Mouse (Mus musculus) CH12.LX (cell line): ENCODE results near the gene Ccdc85b. TPM values are rescaled to one million over a fixed set of nuclear protein-coding genes. Genes with fewer than 3 reads are reported as not detected.

Source experiments
- DNase-seq: peaks from one replicate; pipeline ENCODE4 v3.0.0-alpha.2; 2013; ENCODE audit errors: extremely low read depth
- H3K27ac ChIP-seq: 2 replicates; pipeline ENCODE4 v1.5.1; 2012; ENCODE audit warnings: low read depth, mild to moderate bottlenecking, control low read depth, moderate library complexity; ENCODE audit not compliant: insufficient read depth
- H3K27me3 ChIP-seq: replicated peaks from 2 replicates; pipeline ENCODE3; 2012; ENCODE audit warnings: inconsistent platforms
- H3K36me3 ChIP-seq, 2 experiments: replicated peaks in 1 of 2; 2 replicates each; pipeline versions ENCODE3 to v1.6.1; 2012; ENCODE audit warnings: inconsistent platforms in 1 of 2, low read length in 1 of 2, mild to moderate bottlenecking in 1 of 2, mixed read lengths in 1 of 2, moderate library complexity in 1 of 2; ENCODE audit not compliant: control insufficient read depth in 1 of 2, insufficient read depth in 1 of 2
- H3K4me1 ChIP-seq, 2 experiments: 2 replicates each; pipeline ENCODE4 v1.6.1; 2012; ENCODE audit warnings: inconsistent platforms in 1 of 2, moderate library complexity in 1 of 2; ENCODE audit not compliant: insufficient read depth in 2 of 2, control insufficient read depth in 1 of 2
- H3K4me2 ChIP-seq: 2 replicates; pipeline ENCODE4 v1.6.1; 2012; ENCODE audit warnings: low read depth, mild to moderate bottlenecking, control low read depth; ENCODE audit not compliant: poor library complexity, insufficient read depth, severe bottlenecking
- H3K4me3 ChIP-seq, 3 experiments: fragments of 150-350 bp in 1 of 3; sonication (generic) in 1 of 3; replicated peaks in 1 of 3; 2 replicates each; pipeline versions ENCODE3 to v1.5.1; 2011 to 2012; ENCODE audit warnings: low read depth in 2 of 3, low read length in 2 of 3, mild to moderate bottlenecking in 2 of 3, moderate library complexity in 2 of 3, control low read depth in 1 of 3, improper control_type of control experiment in 1 of 3, inconsistent platforms in 1 of 3, mixed read lengths in 1 of 3; ENCODE audit not compliant: poor library complexity in 1 of 3
- H3K79me2 ChIP-seq: replicated peaks from 2 replicates; pipeline ENCODE4 v1.6.1; 2012; ENCODE audit warnings: mild to moderate bottlenecking, moderate library complexity; ENCODE audit not compliant: control insufficient read depth, poor library complexity, insufficient read depth, severe bottlenecking; ENCODE audit errors: extremely low read depth
- H3K9ac ChIP-seq: 2 replicates; pipeline ENCODE4 v1.6.1; 2012; ENCODE audit warnings: low read depth, mild to moderate bottlenecking, control low read depth, moderate library complexity; ENCODE audit not compliant: insufficient read depth
- H3K9me3 ChIP-seq: replicated peaks from 2 replicates; pipeline ENCODE3; 2012; ENCODE audit warnings: low read length, inconsistent platforms, mixed read lengths
- BHLHE40 ChIP-seq: IDR thresholded peaks from 2 replicates; pipeline ENCODE4 v1.6.1; 2011; ENCODE audit warnings: mild to moderate bottlenecking, low read depth, low read length, improper control_type of control experiment
- CTCF ChIP-seq, 2 experiments: IDR thresholded peaks in 1 of 2; conservative IDR thresholded peaks in 1 of 2; 2 replicates each; pipeline ENCODE4 v1.5.1; 2011 to 2012; ENCODE audit warnings: low read depth in 2 of 2, low read length in 2 of 2, improper control_type of control experiment in 1 of 2, inconsistent platforms in 1 of 2, mild to moderate bottlenecking in 1 of 2, moderate library complexity in 1 of 2
- EP300 ChIP-seq: IDR thresholded peaks from 2 replicates; pipeline ENCODE4 v1.6.1; 2011; ENCODE audit warnings: low read length, improper control_type of control experiment
- ETS1 ChIP-seq: conservative IDR thresholded peaks from 2 replicates; pipeline ENCODE4 v1.6.1; 2012; ENCODE audit warnings: low read depth, mild to moderate bottlenecking, inconsistent platforms, low read length, improper control_type of control experiment, moderate library complexity
- IRF4 ChIP-seq: IDR thresholded peaks from 2 replicates; pipeline ENCODE4 v1.6.1; 2014; ENCODE audit warnings: low read depth, mild to moderate bottlenecking, inconsistent platforms, low read length, improper control_type of control experiment
- JUN ChIP-seq: IDR thresholded peaks from 2 replicates; pipeline ENCODE4 v1.6.1; 2011; ENCODE audit warnings: low read depth, mild to moderate bottlenecking, low read length, improper control_type of control experiment, moderate library complexity; ENCODE audit not compliant: insufficient read depth
- KAT2A ChIP-seq: IDR thresholded peaks from 2 replicates; pipeline ENCODE4 v1.6.1; 2012; ENCODE audit warnings: low read length, improper control_type of control experiment, inconsistent platforms; ENCODE audit not compliant: insufficient replicate concordance
- MAFK ChIP-seq: IDR thresholded peaks from 2 replicates; pipeline ENCODE4 v1.6.1; 2011; ENCODE audit warnings: low read length, improper control_type of control experiment; ENCODE audit not compliant: insufficient replicate concordance
- MXI1 ChIP-seq: IDR thresholded peaks from 2 replicates; pipeline ENCODE4 v1.6.1; 2011; ENCODE audit warnings: mild to moderate bottlenecking, low read depth, low read length, improper control_type of control experiment
- MYC ChIP-seq: IDR thresholded peaks from 2 replicates; pipeline ENCODE4 v1.6.1; 2011; ENCODE audit warnings: low read depth, mild to moderate bottlenecking, improper control_type of control experiment, low read length
- NELFE ChIP-seq: IDR thresholded peaks from 2 replicates; pipeline ENCODE4 v1.6.1; 2011; ENCODE audit warnings: low read depth, low read length, improper control_type of control experiment
- PAX5 ChIP-seq: IDR thresholded peaks from 2 replicates; pipeline ENCODE4 v1.6.1; 2012; ENCODE audit warnings: low read length, inconsistent platforms, mixed read lengths
- POLR2A ChIP-seq: IDR thresholded peaks from 2 replicates; pipeline ENCODE4 v1.6.1; 2011; ENCODE audit warnings: low read depth, mild to moderate bottlenecking, improper control_type of control experiment, low read length
- POLR2AphosphoS2 ChIP-seq: IDR thresholded peaks from 2 replicates; pipeline ENCODE4 v1.6.1; 2011; ENCODE audit warnings: low read depth, low read length, improper control_type of control experiment
- RCOR1 ChIP-seq: conservative IDR thresholded peaks from 2 replicates; pipeline ENCODE4 v1.6.1; 2012; ENCODE audit warnings: low read depth, mild to moderate bottlenecking, inconsistent platforms, low read length, improper control_type of control experiment
- SMC3 ChIP-seq: IDR thresholded peaks from 2 replicates; pipeline ENCODE4 v1.6.1; 2011; ENCODE audit warnings: low read depth, low read length, improper control_type of control experiment
- TCF12 ChIP-seq: IDR thresholded peaks from 2 replicates; pipeline ENCODE4 v1.6.1; 2014; ENCODE audit warnings: low read depth, mild to moderate bottlenecking, inconsistent platforms, low read length, improper control_type of control experiment
- USF1 ChIP-seq: IDR thresholded peaks from 2 replicates; pipeline ENCODE4 v1.6.1; 2014; ENCODE audit warnings: low read depth, mild to moderate bottlenecking, inconsistent platforms, low read length, improper control_type of control experiment
- ZKSCAN1 ChIP-seq: IDR thresholded peaks from 2 replicates; pipeline ENCODE4 v1.6.1; 2012; ENCODE audit warnings: low read depth, inconsistent platforms, low read length, improper control_type of control experiment, borderline replicate concordance
- ZMIZ1 ChIP-seq: IDR thresholded peaks from 2 replicates; pipeline ENCODE4 v1.6.1; 2012; ENCODE audit warnings: low read depth, mild to moderate bottlenecking, inconsistent platforms, low read length, improper control_type of control experiment
- ZNF384 ChIP-seq: IDR thresholded peaks from 2 replicates; pipeline ENCODE4 v1.6.1; 2012; ENCODE audit warnings: low read depth, low read length, improper control_type of control experiment, inconsistent platforms
- dilution Hi-C: fragments of 300-500 bp; cut with MboI; formaldehyde crosslinking; loops from 2 replicates; pipeline ENCODE4 v1.14.3; 2020; ENCODE audit warnings: low sequenced_read_pairs; ENCODE audit not compliant: extremely low pct_unique_long_range_greater_than_20kb, extremely low pct_ligation_motif_present
- in situ Hi-C: fragments of 300-500 bp; cut with MboI; formaldehyde crosslinking; loops from 3 replicates; pipeline ENCODE4 v1.14.3; 2019; ENCODE audit warnings: low sequenced_read_pairs, low pct_ligation_motif_present, low pct_unique_long_range_greater_than_20kb, mixed read lengths
- polyA plus RNA-seq: library from polyadenylated mRNA; unstranded; fragments of >175 nt; gene quantifications from 2 replicates; pipeline ENCODE4 v1.2.1, GENCODE M21; 2012; ENCODE audit warnings: low read depth; ENCODE audit not compliant: insufficient read length
- total RNA-seq, 2 experiments: library from RNA; depleted of rRNA; stranded (reverse); fragments of 300-350 nt in 1 of 2; fragments of >200 nt in 1 of 2; gene quantifications; 2 replicates each; pipeline ENCODE4 v1.2.3; 2012 to 2014

Ccdc85b gene
- total and polyA plus RNA-seq, 3 experiments: 2.1 to 4.2 (median 4.1) TPM

DNA sequence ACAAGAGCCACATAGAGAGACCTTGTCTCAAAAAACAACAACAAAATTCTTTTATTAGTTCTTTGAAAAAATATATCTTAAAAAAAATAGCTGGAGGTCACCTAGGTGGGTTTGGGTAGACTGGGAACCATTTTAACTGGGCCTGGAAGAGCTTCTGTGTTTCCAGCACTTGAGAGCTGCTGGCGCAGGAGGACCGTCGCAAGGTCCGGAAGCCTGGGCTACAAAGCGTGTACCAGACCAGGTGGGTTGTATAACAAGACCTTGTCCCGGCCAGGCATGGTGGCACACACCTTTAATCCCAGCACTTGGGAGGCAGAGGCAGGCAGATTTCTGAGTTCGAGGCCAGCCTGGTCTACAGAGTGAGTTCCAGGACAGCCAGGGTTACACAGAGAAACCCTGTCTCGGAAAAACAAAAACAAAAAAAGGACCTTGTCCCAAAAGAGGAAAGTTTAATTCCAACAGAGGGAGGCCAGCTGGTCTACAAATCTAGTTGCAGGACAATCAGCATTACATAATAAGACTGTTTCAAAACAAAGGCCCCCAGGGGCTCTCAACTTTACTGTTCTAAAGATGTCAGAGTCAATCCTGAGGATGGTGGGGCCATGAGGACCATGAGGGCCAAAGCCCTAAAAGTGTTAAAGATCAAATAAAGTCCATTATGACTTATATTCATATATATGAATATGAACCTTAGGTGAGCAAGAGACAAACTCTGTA lies 38.8 kb downstream of the Ccdc85b start:
- in situ Hi-C loops: no loop called here
- Histone ChIP-seq H3K4me2 (no peak overlapping the region), H3K27me3 (no peaks in the 10 kb centered on the region), H3K79me2 (no peaks in the 10 kb centered on the region)
- dilution Hi-C loops: no loop called here
- TF ChIP-seq USF1 (no peak), PAX5 (no peak), BHLHE40 (no peak), SMC3 (no peak), MYC (no peak), POLR2AphosphoS2 (no peak), ETS1 (no peak), NELFE (no peak), ZNF384 (no peak), MXI1 (no peak), EP300 (no peak), KAT2A (no peak), CTCF (conservative IDR thresholded peaks at IDR 0.05 in 1 of 2, IDR thresholded peaks at IDR 0.05 in 1 of 2; ENCODE audit: low read depth in 2 of 2, low read length in 2 of 2) (no peak)
- TF ChIP-seq, all 38 proteins: peak for 0
- Histone ChIP-seq H3K4me3 (no peak overlapping the region), H3K36me3 (peaks cover 21 to 59% of the 10 kb centered on the region in 2 experiments), H3K9ac (no peak overlapping the region), H3K9me3 (no peaks in the 10 kb centered on the region), H3K4me1 (peaks cover 6 to 15% of the 10 kb centered on the region in 2 experiments), H3K27ac (no peak overlapping the region)
- no peak for DNase-seq

DNA sequence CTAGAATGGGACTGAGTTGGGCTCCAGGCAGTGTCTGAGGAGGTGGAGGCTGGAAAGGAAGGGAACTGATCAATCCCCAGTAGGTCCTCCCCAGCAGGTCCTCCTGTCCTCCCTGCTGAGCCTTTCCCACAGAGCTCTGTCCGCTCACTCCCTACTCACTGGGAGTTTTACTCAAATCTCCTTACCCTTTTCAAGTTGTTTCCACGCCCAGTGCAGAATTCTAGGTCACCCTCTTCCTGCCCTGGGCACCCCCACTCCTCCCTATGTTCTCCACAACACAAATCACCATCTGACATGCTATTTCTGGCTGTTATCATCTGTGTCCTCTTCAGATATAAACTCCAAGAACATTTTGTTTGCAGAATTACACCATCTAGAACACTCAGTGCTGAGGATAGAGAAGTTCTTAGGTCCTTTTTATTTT lies 43.1 kb downstream of the Ccdc85b start:
- no peaks in the 10 kb centered on the region for H3K27me3 ChIP-seq
- no peaks in the 10 kb centered on the region for H3K79me2 ChIP-seq
- no peak overlapping the region for H3K27ac ChIP-seq
- dilution Hi-C loops: no loop called here
- no peaks in the 10 kb centered on the region for H3K9me3 ChIP-seq
- in situ Hi-C loops: no loop called here
- peaks cover 0 to 19% of the 10 kb centered on the region in 2 experiments for H3K36me3 ChIP-seq
- no peak for DNase-seq
- H3K9ac ChIP-seq: no peak overlapping the region
- 0 out of 4 replicates have a peak, but pooled peaks cover 0 to 3% of the 10 kb centered on the region in 2 experiments for H3K4me1 ChIP-seq
- TF ChIP-seq SMC3: no peak
- TF ChIP-seq POLR2AphosphoS2: no peak
- TF ChIP-seq RCOR1: no peak
- TF ChIP-seq TCF12: no peak
- no peak for TF ChIP-seq JUN
- no peak for TF ChIP-seq ZMIZ1
- TF ChIP-seq POLR2A: no peak
- TF ChIP-seq USF1: no peak
- TF ChIP-seq EP300: no peak
- TF ChIP-seq KAT2A: no peak
- TF ChIP-seq ZKSCAN1: no peak
- TF ChIP-seq ETS1: no peak
- TF ChIP-seq MAFK: no peak
- no peak for TF ChIP-seq PAX5
- no peak for TF ChIP-seq IRF4
- H3K4me2 ChIP-seq: no peak overlapping the region
- H3K4me3 ChIP-seq: no peak overlapping the region
